Mouse (Mus musculus) right cerebral cortex, postnatal 25 days (tissue): Measurements from ENCODE around the gene Cabs1.

Source experiments
- DNase-seq: peaks from one replicate; pipeline ENCODE4 v3.0.0; 2022

Gene Cabs1

DNA sequence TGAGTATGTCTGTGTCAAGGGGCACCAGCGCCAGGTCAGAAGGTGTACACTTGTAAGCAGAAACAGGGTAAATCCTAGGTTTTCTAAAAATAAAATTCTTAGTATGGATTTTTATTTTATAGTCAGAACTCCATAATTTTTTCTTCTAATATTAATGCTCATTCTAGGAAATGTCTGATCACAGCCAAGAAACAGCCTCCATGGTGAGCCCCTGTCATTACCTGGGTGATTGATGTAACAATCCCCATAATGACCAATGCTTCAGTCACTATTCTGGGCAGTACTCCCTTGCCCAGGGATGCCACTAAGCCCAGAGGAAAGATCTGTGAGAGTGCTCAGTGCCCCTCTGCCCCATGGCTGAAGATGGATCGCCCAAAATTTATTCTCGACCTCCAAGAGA is at the start of gene Cabs1:
Cabs1 (plus strand) TSS at position 301 of the 400 bp plus-strand sequence.
- DNase-seq = no peak

DNA sequence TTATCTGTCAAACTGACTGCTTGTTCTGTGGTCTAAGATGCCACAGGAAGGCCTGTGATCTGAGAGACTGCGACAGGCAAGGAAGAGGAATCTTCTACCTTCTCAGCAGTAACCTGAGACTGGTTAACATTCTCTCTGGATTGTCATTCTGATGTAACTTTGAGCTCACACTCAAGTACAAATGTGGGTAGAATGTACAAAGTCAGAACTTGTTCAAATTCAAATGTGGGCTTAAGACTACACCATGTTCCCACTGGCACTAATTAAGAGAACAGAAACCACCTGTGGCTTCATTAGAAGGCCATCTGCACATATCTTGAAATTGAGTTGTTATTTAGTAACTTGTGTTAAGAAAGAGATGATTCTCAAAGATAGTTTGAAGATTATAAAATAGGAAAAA is 47.6 kb upstream of the Cabs1 start:
- DNase-seq = no peak

DNA sequence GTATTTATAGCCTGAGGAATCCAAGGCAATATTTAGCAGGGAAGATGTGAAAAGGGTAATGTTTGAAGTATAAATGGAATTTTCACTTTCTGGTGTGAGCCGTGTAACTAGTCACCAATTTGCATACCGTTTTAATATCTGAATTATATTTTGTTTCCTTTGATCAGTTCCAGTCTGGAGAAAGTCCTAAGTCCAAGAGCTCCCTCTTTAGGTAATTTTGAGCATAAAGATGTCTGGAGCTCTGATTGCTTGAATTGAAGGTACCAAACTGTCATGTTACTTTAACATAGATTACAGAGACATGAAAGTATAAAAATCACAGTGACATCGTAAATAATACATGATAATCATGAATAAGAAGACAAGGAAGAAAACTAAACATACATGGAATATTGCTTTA is 38.5 kb upstream of the Cabs1 start:
- DNase-seq = no peak

DNA sequence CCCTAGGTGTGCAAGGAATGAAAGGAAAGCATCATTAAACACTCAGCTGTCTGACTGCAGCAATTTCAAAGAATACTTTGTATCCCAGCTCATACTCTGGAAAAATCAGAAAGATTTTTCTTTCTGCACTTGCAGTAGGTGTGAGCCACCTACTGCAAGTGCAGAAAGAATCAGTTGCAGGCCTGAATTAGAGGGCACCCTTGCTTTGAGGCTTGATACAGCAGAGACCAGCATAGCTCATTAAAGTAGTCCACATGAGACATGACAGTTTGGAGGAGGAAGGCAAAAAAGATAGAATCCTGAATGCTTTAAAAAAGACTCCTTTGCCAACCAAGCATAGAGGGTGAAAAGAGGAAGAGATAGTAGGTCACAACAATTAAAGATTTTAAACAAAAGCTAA is 36.7 kb upstream of the Cabs1 start:
- DNase-seq = no peak

- no peak for DNase-seq
Measured at GRCm38 (mm10) chr5:87951836-87952235, 27.4 kb upstream of the Cabs1 start.

- DNase-seq = no peak
Measured at GRCm38 (mm10) chr5:87969201-87969600, 10.0 kb upstream of the Cabs1 start, which contains the start of the genes 2310003L06Rik and Gm28434. Gene 2310003L06Rik, plus strand, starts transcription at chr5:87969459. Gene Gm28434, plus strand, starts transcription at chr5:87969517.

DNA sequence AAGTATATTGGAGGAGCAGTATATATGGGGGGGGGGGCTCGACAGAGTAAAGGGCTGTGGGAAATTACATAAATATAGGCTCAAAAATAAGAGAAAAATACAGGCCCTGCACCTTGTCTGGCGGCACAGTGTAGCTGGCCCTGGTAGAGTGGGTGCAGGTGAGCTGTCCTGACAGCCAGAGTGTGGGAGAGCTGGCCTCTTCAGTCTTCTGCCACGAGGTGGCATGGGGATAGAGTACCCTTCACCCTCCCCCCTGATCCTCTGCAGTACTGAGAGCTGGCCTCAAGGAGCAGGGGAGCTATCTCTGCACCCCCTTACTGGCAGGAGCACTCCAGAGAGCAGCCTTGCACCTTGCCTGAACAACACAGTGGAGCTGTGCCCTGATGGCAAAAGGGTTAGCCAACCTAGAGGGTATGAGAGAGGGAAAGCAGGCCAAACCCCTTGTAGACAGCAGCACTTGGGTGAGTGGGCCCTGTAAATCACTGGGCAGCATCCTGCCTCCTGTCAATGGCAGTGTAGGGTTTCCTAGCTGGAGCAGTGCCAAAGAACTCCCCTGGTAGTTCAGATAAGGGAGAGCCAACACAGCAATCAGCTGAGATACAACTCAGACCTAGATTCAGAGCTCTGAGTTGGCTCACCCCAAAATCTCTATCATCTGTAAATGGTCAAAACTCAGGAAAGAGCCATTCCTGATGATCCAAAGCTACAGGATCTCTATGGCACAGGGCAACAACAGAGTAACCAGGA is 3.4 kb downstream of the Cabs1 start:
- DNase-seq = no peak

DNA sequence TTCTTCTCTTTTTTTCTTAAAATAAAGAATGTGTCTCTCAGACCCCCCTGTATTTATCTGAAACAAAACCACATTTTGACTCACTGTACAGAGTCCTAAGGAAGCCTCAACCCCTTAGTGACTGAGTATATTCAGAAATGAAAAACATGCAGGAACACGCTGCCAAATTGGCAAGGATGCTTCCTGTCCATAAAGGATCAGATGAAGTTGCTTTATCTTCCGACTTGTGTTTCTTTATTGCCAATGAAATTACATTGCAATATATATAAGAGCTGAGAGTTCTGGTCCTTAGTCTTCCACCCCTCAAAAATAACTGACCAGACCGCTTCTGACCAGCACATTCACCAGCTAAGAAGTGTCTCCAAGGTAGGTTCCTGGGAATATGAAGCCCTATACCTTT is 23.0 kb downstream of the Cabs1 start, which contains the start of gene Smr3a:
Smr3a (plus strand) TSS at position 301 of the 400 bp plus-strand sequence.
- DNase-seq = no peak

DNA sequence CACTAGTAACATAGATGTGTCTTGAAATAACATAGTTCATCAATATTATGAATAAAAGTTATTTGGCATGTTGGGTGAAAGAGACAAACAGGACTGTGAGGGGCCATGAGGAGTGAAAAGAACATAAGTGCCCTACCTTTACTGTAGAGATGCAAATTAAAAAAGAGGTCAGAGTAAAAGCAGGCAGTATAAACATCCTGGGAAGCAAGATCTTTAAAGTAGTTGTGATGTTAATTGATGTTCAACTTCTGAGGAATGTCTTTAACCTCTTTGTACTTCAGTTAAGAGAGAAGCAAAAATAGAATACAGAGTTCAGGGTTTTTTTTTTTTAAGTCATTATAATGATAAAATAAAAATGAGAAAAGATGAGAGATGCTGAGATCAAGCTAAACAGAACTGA is 26.0 kb downstream of the Cabs1 start:
- DNase-seq = no peak
